Mouse (Mus musculus): ENCODE measurements around the gene Atrn.
"Not testable (repeated sequence)": the region's sequence is repeated elsewhere in the genome, so short reads cannot be mapped to it uniquely, and the experiment has no call there.

Atrn gene

GRCm38 (mm10) chr2:130950548-130950947 lies 44.3 kb downstream of the Atrn start:
- no peak for DNase-seq (ENCODE audit: extremely low read depth, low read depth, low spot score)

GRCm38 (mm10) chr2:130958906-130959305 lies 52.6 kb downstream of the Atrn start:
- no peak for DNase-seq (ENCODE audit: extremely low read depth, low read depth, low spot score)

DNA sequence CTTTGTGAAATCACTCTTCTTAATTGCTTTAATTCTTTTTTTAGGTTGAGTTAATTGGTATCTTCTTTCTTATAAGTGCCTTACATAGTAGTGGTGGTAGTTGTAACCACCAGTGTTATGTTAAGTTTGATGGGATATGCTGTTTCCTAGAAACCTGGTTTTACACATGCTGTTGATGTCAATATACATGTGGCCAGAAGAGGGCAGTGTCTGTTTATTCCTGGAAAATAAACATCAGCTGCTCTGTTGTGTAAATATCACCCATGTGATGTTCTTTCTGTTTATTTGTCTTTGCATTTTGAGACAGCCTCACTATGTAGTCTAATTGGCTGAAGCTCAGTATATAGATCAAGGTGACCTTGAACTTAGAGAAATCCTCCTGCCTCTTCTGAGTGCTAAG lies 55.6 kb downstream of the Atrn start:
- DNase-seq (ENCODE audit: extremely low read depth, low read depth, low spot score): no peak

DNA sequence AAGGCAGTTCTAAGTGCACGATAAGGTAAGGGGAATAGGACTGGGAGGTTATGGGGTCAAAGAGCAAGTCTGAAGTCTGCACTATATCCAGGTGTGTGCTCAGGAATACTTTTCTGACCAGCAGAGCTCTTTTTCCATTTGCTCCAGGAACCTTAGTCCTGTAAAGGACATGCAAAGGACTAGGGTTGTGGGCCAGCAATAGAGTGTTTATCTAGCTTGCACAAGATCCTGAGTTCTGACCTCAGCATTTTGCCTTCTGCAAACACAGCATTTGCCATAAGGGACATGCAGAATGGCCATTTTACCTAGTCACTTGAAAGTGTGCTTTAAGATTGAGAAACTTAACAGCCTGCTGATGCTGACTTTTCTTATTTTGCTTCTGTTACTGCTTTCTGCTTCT lies 58.7 kb downstream of the Atrn start:
- DNase-seq (ENCODE audit: extremely low read depth, low read depth, low spot score): no peak

- no peak for DNase-seq (ENCODE audit: extremely low read depth, low read depth, low spot score)
These were observed 64.7 kb downstream of the Atrn start for GRCm38 (mm10) chr2:130971030-130971429.

DNA sequence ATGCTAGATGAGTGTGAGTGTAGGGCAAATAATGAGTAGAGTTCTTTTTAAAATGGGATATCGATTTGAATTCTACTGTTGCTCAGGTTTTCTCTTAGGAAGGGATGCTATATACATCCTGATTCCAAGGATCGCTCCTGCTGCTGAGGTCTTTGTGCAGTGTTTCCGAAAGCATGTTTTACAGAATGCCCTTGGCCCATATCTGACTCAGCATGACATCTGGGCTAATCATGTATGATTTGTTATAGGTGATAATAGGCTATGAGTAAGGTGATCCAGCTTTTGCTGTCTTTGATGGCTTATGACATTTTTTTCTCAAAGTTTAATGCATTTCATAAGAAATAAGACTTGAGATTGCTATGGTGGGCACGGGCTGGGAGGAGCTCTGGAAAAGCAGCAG lies 66.1 kb downstream of the Atrn start:
- DNase-seq (ENCODE audit: extremely low read depth, low read depth, low spot score): no peak

DNA sequence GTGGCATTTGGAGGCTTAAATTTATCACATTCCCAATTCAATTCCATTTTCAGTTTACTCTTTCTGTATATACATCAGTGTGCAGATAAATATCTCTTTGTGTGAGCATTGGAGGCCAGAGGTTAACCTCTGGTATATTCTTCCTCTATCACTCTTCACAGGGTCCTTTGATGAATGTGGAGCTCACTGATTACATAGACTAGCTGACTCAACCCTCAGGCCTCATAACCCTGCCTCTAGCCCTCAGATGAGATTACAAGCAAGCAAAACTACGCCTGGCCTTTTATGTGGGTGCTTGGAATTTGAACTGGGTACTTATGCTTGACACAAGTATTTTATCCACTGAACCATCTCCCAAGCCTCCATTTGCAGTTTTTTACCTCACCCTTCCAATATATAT lies 68.6 kb downstream of the Atrn start:
- no peak for DNase-seq (ENCODE audit: extremely low read depth, low read depth, low spot score)

DNA sequence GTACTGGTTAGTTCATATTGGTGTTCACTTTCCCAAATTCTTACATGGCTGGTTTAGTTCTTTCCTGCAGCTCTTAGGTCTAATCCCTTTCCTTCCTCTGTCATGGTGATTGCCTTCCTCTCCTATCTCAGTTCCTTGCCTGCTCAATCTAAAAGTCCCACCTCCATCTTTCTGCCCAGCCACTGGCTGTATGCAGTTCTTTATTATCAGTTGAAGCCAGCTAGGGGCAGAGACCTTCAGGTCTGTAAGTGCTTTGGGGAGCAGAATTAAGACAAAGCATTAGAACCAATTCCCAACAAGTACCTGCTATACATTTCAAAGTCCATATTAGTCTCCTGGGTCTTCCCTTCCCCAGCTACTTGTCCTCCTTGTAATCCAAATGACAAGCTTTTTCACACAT lies 71.3 kb downstream of the Atrn start:
- no peak for DNase-seq (ENCODE audit: extremely low read depth, low read depth, low spot score)

GRCm38 (mm10) chr2:130978058-130978847 lies 72.0 kb downstream of the Atrn start:
- DNase-seq (ENCODE audit: extremely low read depth, low read depth, low spot score): no peak

- no peak for DNase-seq (ENCODE audit: extremely low read depth, low read depth, low spot score)
These were observed 72.8 kb downstream of the Atrn start for GRCm38 (mm10) chr2:130979138-130979537.

GRCm38 (mm10) chr2:130992818-130993217 lies 86.5 kb downstream of the Atrn start:
- no peak for DNase-seq (ENCODE audit: extremely low read depth, low read depth, low spot score)

GRCm38 (mm10) chr2:131009123-131009522 lies 102.8 kb downstream of the Atrn start:
- DNase-seq (ENCODE audit: extremely low read depth, low read depth, low spot score): no peak

DNA sequence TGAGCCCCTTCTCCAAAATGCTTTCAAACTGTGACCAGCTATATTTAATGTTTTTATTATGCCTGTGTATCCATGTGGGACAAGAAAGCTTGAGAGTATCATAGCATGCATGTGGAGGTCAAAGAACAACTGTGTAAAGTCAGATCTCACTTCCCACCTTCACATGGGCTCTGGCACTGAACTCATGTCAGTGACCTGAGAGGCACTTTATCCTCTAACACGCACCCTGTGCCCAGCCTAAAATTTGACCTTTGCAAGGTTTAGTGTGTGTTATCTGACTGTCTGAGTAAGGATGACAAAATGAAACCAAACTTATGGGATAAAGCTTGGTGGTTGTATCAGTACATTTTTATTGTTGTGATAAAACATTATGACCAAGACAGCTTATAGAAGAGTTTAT lies 104.3 kb downstream of the Atrn start:
- no peak for DNase-seq (ENCODE audit: extremely low read depth, low read depth, low spot score)

- no peak for DNase-seq (ENCODE audit: extremely low read depth, low read depth, low spot score)
These were observed 118.9 kb downstream of the Atrn start for GRCm38 (mm10) chr2:131025230-131025629.

DNA sequence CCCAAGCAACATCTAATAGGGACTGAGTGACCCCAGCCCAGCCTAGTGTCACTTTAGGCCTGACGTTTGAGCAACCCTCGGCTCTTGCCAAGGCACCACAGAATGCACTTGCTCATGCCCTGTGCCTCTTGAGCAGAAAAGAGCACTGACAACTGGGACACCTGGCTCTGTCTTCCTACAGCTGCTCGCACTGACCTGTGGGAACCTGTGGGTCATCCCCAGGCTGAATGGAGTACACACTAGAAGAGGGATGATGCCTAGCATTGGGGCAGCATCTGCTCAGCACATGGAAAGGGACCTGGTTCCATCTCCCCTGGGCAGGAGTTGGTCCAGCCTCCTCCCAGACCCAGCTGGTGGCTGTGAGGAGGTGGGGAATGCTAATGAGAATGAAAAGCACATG lies 120.6 kb downstream of the Atrn start:
- no peak for DNase-seq (ENCODE audit: extremely low read depth, low read depth, low spot score)

GRCm38 (mm10) chr2:131029065-131029935 lies 123.0 kb downstream of the Atrn start:
- no peak for DNase-seq (ENCODE audit: extremely low read depth, low read depth, low spot score)

DNA sequence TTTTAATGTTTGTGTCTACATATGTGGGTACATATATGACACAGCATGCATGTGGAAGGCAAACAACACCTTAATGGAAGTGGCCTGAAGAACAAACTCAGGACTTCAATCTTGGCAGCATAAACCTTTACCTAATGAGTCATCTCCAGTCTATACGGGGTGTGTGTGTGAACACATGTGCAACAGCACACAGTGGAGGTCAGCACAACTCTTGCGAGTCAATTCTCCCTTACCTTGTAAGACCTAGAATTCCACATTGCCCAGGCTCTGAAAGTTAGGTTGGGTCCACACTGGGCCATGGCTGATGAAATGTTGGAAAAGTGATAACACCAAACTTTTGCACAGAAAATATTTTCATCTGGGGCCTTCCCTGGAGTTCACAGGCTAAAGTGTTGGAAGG lies 124.3 kb downstream of the Atrn start:
- no peak for DNase-seq (ENCODE audit: extremely low read depth, low read depth, low spot score)

- DNase-seq (ENCODE audit: extremely low read depth, low read depth, low spot score): no peak
These were observed 124.7 kb downstream of the Atrn start for GRCm38 (mm10) chr2:131030998-131031397.

DNA sequence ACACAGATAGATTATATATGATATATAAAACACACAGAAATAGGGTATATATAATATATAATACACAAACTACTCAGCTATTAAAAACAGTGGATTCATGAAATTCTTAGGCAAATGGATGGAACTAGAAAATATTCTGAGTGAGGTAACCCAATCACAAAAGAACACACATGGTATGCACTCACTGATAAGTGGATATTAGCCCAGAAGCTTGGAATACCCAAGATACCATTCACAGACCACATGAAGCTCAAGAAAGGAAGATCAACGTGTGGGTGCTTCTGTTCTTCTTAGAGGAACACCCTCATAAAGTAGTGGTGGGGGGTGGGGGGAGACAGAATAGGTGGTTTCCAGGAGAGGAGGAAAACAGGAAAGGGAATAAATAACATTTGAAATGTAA lies 125.1 kb downstream of the Atrn start:
- DNase-seq (ENCODE audit: extremely low read depth, low read depth, low spot score): not testable (repeated sequence)

DNA sequence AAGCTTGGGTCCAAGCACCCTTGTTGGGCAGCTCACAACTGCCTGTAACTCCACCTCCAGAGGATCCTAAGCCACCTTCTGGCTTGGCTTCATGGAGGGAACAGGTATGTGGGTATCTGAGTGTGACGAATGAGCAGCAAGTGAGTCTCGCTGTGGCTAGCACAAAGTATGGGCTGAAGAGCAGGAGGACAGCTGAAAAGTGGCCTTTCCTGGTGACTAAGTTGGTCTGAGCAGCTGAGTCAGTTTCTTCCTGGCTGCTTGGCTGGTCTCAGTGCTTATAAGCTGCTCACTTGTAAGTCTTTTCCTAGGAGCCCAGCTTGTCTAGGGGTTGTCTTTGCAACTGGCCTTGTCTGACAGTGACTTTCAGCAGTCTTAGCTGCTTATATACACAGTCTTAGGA lies 130.0 kb downstream of the Atrn start:
- no peak for DNase-seq (ENCODE audit: extremely low read depth, low read depth, low spot score)

GRCm38 (mm10) chr2:131036757-131037156 lies 130.5 kb downstream of the Atrn start:
- no peak for DNase-seq (ENCODE audit: extremely low read depth, low read depth, low spot score)
